In genomic region chr3:94786367-94786835, GRCm38 (mm10) we compare ENCODE assay signal across 8 mouse cellular contexts. TPM values are rescaled to one million over a fixed set of nuclear protein-coding genes. Genes with fewer than 3 reads are reported as not detected.
DNase-seq lines count a peak whose midpoint lies in the region; ATAC-seq and TF ChIP-seq lines count a peak whose summit lies in the region.

Cgn (minus strand) TSS chr3:94786492.

- H3K4me3 ChIP-seq in G1E (ENCODE audit: low read depth, low read length): peak within 1 kb of the TSS; percentile 66
- H3K4me3 ChIP-seq in cerebellum, adult 2 months (replicated peaks; ENCODE audit: insufficient read depth, low read depth, low read length): peak within 1 kb of the TSS; percentile 72
- peak within 1 kb of the TSS; percentile 45 for H3K4me3 ChIP-seq in lung, embryonic 14.5 days (ENCODE audit: low read depth, low read length)
- peak within 1 kb of the TSS; percentile 58 for H3K4me3 ChIP-seq in olfactory bulb, adult 2 months (ENCODE audit: insufficient read depth, low read depth, low read length)

- H3K9ac ChIP-seq in lung, embryonic 14.5 days: peak within 1 kb of the TSS; percentile 55

- no peaks in the 10 kb centered on the region for H3K36me3 ChIP-seq in G1E (replicated peaks)
- no peaks in the 10 kb centered on the region for H3K36me3 ChIP-seq in lung, embryonic 14.5 days (ENCODE audit: insufficient read depth)

- peaks cover 57% of the 10 kb centered on the region for H3K27me3 ChIP-seq in G1E (ENCODE audit: insufficient read depth, low read length)
- no peaks in the 10 kb centered on the region for H3K27me3 ChIP-seq in cerebellum, adult 2 months (ENCODE audit: control insufficient read depth, insufficient read depth, low read length)
- no peaks in the 10 kb centered on the region for H3K27me3 ChIP-seq in lung, embryonic 14.5 days (ENCODE audit: insufficient read depth, low read length)

- DNase-seq in G1E (ENCODE audit: low spot score): peak; percentile 53
- peak; percentile 95 to 97 for DNase-seq in cerebellum, adult 2 months
- DNase-seq in forelimb bud, embryonic 11.5 days (ENCODE audit: low read depth, low spot score): peak; percentile 95
- peak; percentile 85 to 89 for DNase-seq in layer of hippocampus, adult 8-10 months (ENCODE audit: low spot score in 2 of 2)
- DNase-seq in lung, embryonic 14.5 days: peak; percentile 95
- DNase-seq in thymus, adult 18-20 months: peak; percentile 88 to 90

- TF ChIP-seq POLR2A in cerebellum, adult 2 months (IDR thresholded peaks at IDR 0.05; ENCODE audit: borderline replicate concordance, insufficient read depth, low read length): peak; percentile 64; the same call in 1 of the 2 replicates
- TF ChIP-seq POLR2A in olfactory bulb, adult 2 months (IDR thresholded peaks at IDR 0.05; ENCODE audit: insufficient read depth, low read depth, low read length): no peak; the same call in 1 of the 2 replicates

- peak; percentile 59 for ATAC-seq in G1E (ENCODE audit: extremely low read depth, insufficient number of reproducible peaks, low FRiP score, poor library complexity, severe bottlenecking)
- ATAC-seq in hematopoietic stem cell, adult 5-6 weeks (replicated peaks in 1 of 2; ENCODE audit: insufficient read depth in 1 of 2, low FRiP score in 2 of 2, low TSS enrichment in 1 of 2, low read depth in 1 of 2, poor library complexity in 2 of 2, severe bottlenecking in 2 of 2): peak; percentile 87 to 94
- ATAC-seq in lung, embryonic 14.5 days (ENCODE audit: insufficient read depth): peak; percentile 92

- no peaks in the 10 kb centered on the region for H3K9me3 ChIP-seq in G1E (replicated peaks)
- H3K9me3 ChIP-seq in lung, embryonic 14.5 days (ENCODE audit: low read depth, low read length): no peaks in the 10 kb centered on the region

- TF ChIP-seq CTCF in G1E (IDR thresholded peaks at IDR 0.05; ENCODE audit: low read depth, low read length): no peak
- TF ChIP-seq CTCF in cerebellum, adult 2 months (IDR thresholded peaks at IDR 0.05; ENCODE audit: borderline replicate concordance, insufficient read depth, low read depth, low read length): no peak
- no peak for TF ChIP-seq CTCF in lung, embryonic 14.5 days (IDR thresholded peaks at IDR 0.05; ENCODE audit: low read depth)
- no peak for TF ChIP-seq CTCF in olfactory bulb, adult 2 months (IDR thresholded peaks at IDR 0.05; ENCODE audit: insufficient read depth, low read depth, low read length)

- peak within 1 kb of the TSS; percentile 71 for H3K4me2 ChIP-seq in lung, embryonic 14.5 days

- WGBS in cerebellum, adult 2 months: under 1% methylated on average over 35 of the region's 35 CpGs
- WGBS in lung, embryonic 14.5 days: under 1% methylated on average over 35 of the region's 35 CpGs
- WGBS in olfactory bulb, adult 2 months: under 1% methylated on average over 35 of the region's 35 CpGs

- peaks cover 15% of the 10 kb centered on the region for H3K4me1 ChIP-seq in G1E (ENCODE audit: insufficient read depth, low read depth, low read length)
- no peaks in the 10 kb centered on the region for H3K4me1 ChIP-seq in cerebellum, adult 2 months (ENCODE audit: control insufficient read depth, insufficient read depth, low read length)
- H3K4me1 ChIP-seq in lung, embryonic 14.5 days (ENCODE audit: insufficient read depth): no peaks in the 10 kb centered on the region
- H3K4me1 ChIP-seq in olfactory bulb, adult 2 months (ENCODE audit: control insufficient read depth, insufficient read depth, low read length): peaks cover 12% of the 10 kb centered on the region

- peak within 1 kb of the TSS; percentile 41 for H3K27ac ChIP-seq in cerebellum, adult 2 months (ENCODE audit: insufficient read depth, low read length)
- H3K27ac ChIP-seq in lung, embryonic 14.5 days (ENCODE audit: low read depth): peak within 1 kb of the TSS; percentile 83
- no peak within 1 kb of the TSS for H3K27ac ChIP-seq in olfactory bulb, adult 2 months (ENCODE audit: insufficient read depth, low read depth, low read length)

RNA-seq across cellular contexts. Expression of gene Cgn, which starts in this region (rescaled TPM):
- total RNA-seq in G1E (2014; fragmentation: Nextera tagmentation) (not detected in 2 replicates), G1E (2017) (0.11 and 0.12 TPM in 2 replicates)
- polyA plus RNA-seq in G1E (2012): 0.01 TPM in 1 of 2 replicates, not detected in the other
- 5.3 and 5.7 TPM in 2 replicates for polyA plus RNA-seq in cerebellum, adult 2 months (2012; rRNA removed)
- not detected in 2 replicates for total RNA-seq in hematopoietic stem cell, adult 5-6 weeks (2017)
- 1 to 10 TPM; 4.0 to 5.5 (median 4.7) TPM for total RNA-seq in layer of hippocampus, adult 8-10 months (2022)
- 18.3 and 19.5 TPM in 2 replicates for polyA plus RNA-seq in lung, embryonic 14.5 days (2014; fragmentation: Nextera tagmentation; extraction: Ambion mirVana)
- not detected in 2 replicates for polyA plus RNA-seq in olfactory bulb, adult 2 months (2012; ENCODE audit: insufficient read depth, insufficient read length, low replicate concordance, missing spikeins)

Comparison
In these comparisons a context has a peak if more than half of its experiments do, and no peak if none do; other contexts are left out.
1. Peak in DNase-seq, ATAC-seq and H3K4me3 ChIP-seq in G1E; RNA of the gene not detected or under 1 TPM.
2. Peak in ATAC-seq in hematopoietic stem cell, adult 5-6 weeks; RNA of the gene not detected or under 1 TPM.